Mouse (Mus musculus) forebrain, postnatal 0 days (tissue): Measurements from ENCODE around the gene Magi2. TPM values are rescaled to one million over a fixed set of nuclear protein-coding genes. Genes with fewer than 3 reads are reported as not detected.

ENCODE experiments used
- ATAC-seq: fragments of 200-750 bp; cut with Nextera tagmentation; 2 replicates; pipeline ENCODE4 v1.8.0; 2017; ENCODE audit warnings: mild to moderate bottlenecking, moderate library complexity
- DNase-seq: peaks from one replicate; pipeline ENCODE4 v3.0.0-alpha.2; 2015
- H3K27ac ChIP-seq: fragments of 300-500 bp; sonication (generic); 2 replicates; pipeline ENCODE4 v1.5.1; 2014; ENCODE audit warnings: low read depth, mild to moderate bottlenecking, antibody characterized with exemption, low read length, moderate library complexity, mixed read lengths
- H3K27me3 ChIP-seq: fragments of 300-500 bp; sonication (generic); 2 replicates; pipeline ENCODE4 v1.6.1; 2014; ENCODE audit warnings: mild to moderate bottlenecking, low read length, mixed read lengths; ENCODE audit not compliant: insufficient read depth
- H3K36me3 ChIP-seq: fragments of 300-500 bp; sonication (generic); 2 replicates; pipeline ENCODE4 v1.6.1; 2014; ENCODE audit warnings: mild to moderate bottlenecking, moderate library complexity; ENCODE audit not compliant: insufficient read depth
- H3K4me1 ChIP-seq: fragments of 300-500 bp; sonication (generic); 2 replicates; pipeline ENCODE4 v1.6.1; 2014; ENCODE audit warnings: antibody characterized with exemption; ENCODE audit not compliant: insufficient read depth
- H3K4me2 ChIP-seq: fragments of 300-500 bp; sonication (generic); 2 replicates; pipeline ENCODE4 v1.6.1; 2014; ENCODE audit warnings: low read depth, mild to moderate bottlenecking, moderate library complexity
- H3K4me3 ChIP-seq: fragments of 300-500 bp; sonication (generic); 2 replicates; pipeline ENCODE4 v1.5.1; 2014; ENCODE audit warnings: low read depth, low read length, mixed read lengths
- H3K9ac ChIP-seq: fragments of 300-500 bp; sonication (generic); 2 replicates; pipeline ENCODE4 v1.6.1; 2014; ENCODE audit warnings: mild to moderate bottlenecking
- H3K9me3 ChIP-seq: fragments of 300-500 bp; sonication (generic); 2 replicates; pipeline ENCODE4 v1.6.1; 2016; ENCODE audit warnings: low read length
- CTCF ChIP-seq: sonication (generic); IDR thresholded peaks from 2 replicates; pipeline ENCODE4 v1.5.1; 2016; ENCODE audit warnings: antibody characterized with exemption, control low read depth, low read depth
- WGBS: fragments of 180-500 bp; shearing (Covaris S2); extraction: QIAGEN DNeasy Blood & Tissue Kit; methylation state at CpG from one replicate; pipeline ENCODE4 v1.1.7; 2014; 5-methylcytosine and 5-hydroxymethylcytosine counted together
- polyA plus RNA-seq: library from polyadenylated mRNA; unstranded; fragments of >200 nt; fragmentation: Nextera tagmentation; extraction: Ambion mirVana; gene quantifications from 2 replicates; pipeline ENCODE4 v1.2.1, GENCODE M21; 2015
- total RNA-seq: library from RNA; depleted of rRNA; stranded (reverse); fragments of >200 nt; gene quantifications from 2 replicates; pipeline ENCODE4 v1.2.3, GENCODE M21; 2014

The Magi2 gene
- total and polyA plus RNA-seq, 2 experiments from 2014 or later = 17.0 to 62.6 TPM

DNA sequence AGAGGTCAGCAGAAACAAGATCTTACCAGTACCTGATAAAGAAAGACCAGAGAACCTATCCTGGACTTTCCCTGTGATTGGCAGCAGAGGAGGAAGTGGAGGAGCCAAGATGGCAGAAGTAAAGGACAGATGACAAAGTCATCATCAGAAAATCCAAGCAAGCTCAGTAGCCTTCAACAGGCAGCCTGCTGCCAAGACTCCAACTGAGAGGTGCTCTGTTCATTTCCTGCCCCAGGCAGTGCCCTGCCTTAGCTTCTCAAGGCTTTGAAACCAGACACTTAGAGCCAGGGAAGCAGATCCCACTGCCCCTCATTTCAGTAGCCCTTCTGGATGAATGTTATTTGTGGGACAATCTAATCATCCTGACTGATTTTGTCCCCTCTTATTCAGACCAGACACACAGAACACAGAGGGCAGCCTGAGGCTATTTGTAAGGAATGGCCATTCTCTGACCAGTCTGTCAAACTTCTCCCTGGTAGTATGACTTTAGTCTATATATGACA lies 1448.4 kb downstream of the Magi2 start:
- no peak overlapping the region for H3K4me3 ChIP-seq
- no peak for ATAC-seq
- peaks cover 6% of the 10 kb centered on the region; the same call in 1 of the 2 replicates for H3K4me1 ChIP-seq
- H3K9me3 ChIP-seq = no peaks in the 10 kb centered on the region
- no peak overlapping the region for H3K27ac ChIP-seq
- no peak for DNase-seq
- no peak overlapping the region for H3K9ac ChIP-seq
- no peak for TF ChIP-seq CTCF
- H3K4me2 ChIP-seq = no peak overlapping the region
- H3K36me3 ChIP-seq = no peaks in the 10 kb centered on the region
- H3K27me3 ChIP-seq = no peaks in the 10 kb centered on the region

DNA sequence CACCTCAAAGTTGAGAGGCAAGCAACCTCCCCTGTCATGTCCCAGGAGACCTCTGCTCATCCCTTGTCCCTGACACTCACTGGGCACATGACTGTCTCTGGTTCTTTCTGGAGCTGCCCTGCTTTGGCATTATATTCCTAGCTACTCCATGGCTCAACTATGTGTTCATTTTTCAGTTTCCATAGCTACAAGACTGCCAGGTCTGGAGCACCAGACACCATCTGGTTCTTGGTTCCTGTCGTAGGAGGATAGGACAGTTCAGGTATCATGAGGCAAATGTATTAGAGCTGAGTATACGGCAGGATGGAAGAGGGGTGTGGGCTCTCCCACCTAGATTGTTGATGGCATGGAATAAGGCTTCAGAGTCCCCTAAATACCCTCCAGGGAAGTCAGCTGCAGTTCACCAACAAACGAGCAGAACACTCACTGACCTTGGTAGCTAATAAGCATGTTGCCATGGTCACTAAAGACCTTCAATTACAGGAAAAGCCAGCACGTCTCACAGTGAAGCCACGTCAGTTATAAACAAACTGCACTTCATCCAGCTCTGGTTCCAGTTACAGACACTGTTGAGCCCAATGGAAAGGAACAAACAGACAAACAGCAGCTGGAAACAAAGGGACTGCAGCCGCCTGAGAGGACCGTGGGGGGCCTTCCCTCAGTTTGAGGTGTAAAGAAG lies 1449.5 kb downstream of the Magi2 start:
- Histone ChIP-seq H3K9me3 (no peaks in the 10 kb centered on the region), H3K27ac (peak overlapping the region; percentile 50; the same call in 1 of the 2 replicates), H3K36me3 (no peaks in the 10 kb centered on the region), H3K27me3 (no peaks in the 10 kb centered on the region), H3K4me1 (peaks cover 6% of the 10 kb centered on the region; the same call in 1 of the 2 replicates), H3K9ac (no peak overlapping the region), H3K4me3 (no peak overlapping the region), H3K4me2 (no peak overlapping the region)
- ATAC-seq (peak; percentile 86), DNase-seq (peak; percentile 35)
- TF ChIP-seq CTCF = no peak
- 13% methylated on average over 7 of the region's 7 CpGs for WGBS

DNA sequence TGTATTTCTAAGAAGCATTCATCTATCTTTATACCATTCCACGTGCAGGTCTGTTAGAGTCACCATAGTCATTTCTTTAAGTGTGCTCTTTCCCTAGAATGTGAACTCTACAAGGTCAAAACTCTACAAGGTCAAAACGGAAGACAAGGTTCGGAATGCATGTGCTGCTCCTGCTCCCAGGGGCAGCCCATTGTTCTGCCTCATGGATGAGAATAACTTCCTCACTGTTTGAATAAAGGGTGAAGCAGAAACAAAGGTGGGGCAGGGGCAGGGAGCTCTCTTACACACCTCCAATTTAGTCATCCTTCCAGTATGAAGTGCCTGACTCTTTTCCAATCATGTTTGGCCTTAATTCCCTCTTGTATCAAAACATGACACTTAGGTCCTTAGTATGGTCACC lies 1450.4 kb downstream of the Magi2 start:
- TF ChIP-seq CTCF = no peak
- ATAC-seq = no peak
- WGBS = 69% methylated on average over 3 of the region's 3 CpGs

DNA sequence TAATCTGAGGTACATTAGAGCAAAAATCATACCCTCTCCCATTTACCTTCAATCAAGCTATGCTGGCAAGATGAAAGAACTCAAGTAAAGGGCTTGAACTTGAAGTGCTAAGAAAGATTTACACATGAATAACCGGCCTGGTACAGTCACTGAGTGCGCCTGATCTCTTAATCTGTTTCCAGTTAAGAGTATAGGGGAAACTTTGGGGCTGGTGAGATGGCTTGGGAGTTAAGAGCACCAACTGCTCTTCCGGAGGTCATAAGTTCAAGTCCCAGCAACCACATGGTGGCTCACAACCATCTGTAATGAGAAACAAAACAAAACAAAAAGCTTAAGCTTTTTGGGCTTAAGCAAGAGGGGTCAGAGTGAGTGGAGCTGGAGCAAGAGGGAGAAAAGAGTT lies 1451.7 kb downstream of the Magi2 start:
- Histone ChIP-seq H3K4me1 (peaks cover 6% of the 10 kb centered on the region; the same call in 1 of the 2 replicates), H3K4me3 (no peak overlapping the region), H3K9me3 (no peaks in the 10 kb centered on the region), H3K27me3 (no peaks in the 10 kb centered on the region), H3K4me2 (no peak overlapping the region), H3K27ac (no peak overlapping the region), H3K9ac (no peak overlapping the region), H3K36me3 (no peaks in the 10 kb centered on the region)
- DNase-seq (no peak), ATAC-seq (no peak)
- WGBS = 71% methylated on average over 3 of the region's 3 CpGs
- TF ChIP-seq CTCF = no peak

More for the DNA sequence above, 1450.4 kb downstream of the Magi2 start:
- Histone ChIP-seq H3K4me1 (peaks cover 6% of the 10 kb centered on the region; the same call in 1 of the 2 replicates), H3K4me3 (no peak overlapping the region), H3K9me3 (no peaks in the 10 kb centered on the region), H3K27me3 (no peaks in the 10 kb centered on the region), H3K9ac (no peak overlapping the region), H3K36me3 (no peaks in the 10 kb centered on the region), H3K4me2 (no peak overlapping the region), H3K27ac (no peak overlapping the region)
- no peak for DNase-seq

DNA sequence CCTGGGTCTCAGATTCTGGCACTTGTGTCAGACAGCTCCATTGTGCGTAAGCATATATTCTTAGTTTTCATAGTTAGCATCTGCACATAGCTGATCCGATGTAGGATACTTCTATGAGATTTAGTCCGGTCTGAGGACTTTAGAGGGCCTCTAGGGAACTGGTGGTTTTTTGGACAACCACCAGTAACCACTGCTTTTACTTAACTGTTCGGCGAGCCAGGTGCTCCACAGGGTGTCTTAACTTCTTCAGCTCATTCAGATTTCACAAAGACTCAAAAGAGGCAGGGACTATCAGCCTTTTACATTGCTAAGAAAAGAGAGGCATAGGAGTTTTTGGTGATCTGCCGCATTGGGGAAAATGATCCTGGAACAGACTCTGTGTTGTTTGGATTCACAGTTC lies 1453.1 kb downstream of the Magi2 start:
- Histone ChIP-seq H3K4me2 (no peak overlapping the region), H3K9me3 (no peaks in the 10 kb centered on the region), H3K36me3 (no peaks in the 10 kb centered on the region), H3K9ac (no peak overlapping the region), H3K4me3 (no peak overlapping the region), H3K4me1 (peaks cover 6% of the 10 kb centered on the region; the same call in 1 of the 2 replicates), H3K27ac (no peak overlapping the region), H3K27me3 (no peaks in the 10 kb centered on the region)
- DNase-seq (no peak), ATAC-seq (no peak)
- TF ChIP-seq CTCF = no peak
- 85% methylated on average over 6 of the region's 6 CpGs for WGBS

DNA sequence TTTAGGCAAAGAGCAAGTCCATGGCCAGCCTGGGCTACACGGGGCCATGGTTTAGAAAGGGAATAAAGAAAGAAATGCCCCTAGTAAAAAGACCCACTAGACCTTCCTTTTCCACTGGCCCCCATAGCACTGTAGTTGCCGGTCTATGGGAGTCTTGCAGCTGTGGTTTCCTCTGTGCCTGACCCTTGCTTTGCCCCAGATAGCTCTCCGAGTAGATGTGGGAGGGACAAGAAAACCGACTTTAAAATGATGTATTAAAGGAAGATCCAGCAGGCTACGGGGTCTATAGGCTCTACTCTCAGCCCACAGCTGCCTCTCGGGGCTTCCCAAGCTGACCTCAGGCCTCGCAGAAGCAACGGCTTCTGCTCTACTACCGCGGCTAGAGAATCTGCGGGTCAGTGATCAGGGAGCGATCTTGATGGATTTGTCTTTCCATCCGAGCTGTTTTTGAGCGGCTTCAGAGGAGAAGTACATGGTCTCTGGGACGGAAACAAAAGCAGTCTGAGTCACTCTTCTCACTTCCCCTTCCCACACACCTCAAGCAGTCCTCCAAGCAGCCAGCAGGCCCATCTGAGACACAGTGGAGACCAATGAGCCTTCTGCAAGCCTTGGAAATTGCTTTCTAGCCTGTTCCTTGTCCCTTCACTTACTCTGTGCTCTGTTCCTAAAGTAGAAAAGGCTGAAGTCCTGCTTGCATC lies 1454.1 kb downstream of the Magi2 start:
- 90% methylated on average over 15 of the region's 15 CpGs for WGBS

DNA sequence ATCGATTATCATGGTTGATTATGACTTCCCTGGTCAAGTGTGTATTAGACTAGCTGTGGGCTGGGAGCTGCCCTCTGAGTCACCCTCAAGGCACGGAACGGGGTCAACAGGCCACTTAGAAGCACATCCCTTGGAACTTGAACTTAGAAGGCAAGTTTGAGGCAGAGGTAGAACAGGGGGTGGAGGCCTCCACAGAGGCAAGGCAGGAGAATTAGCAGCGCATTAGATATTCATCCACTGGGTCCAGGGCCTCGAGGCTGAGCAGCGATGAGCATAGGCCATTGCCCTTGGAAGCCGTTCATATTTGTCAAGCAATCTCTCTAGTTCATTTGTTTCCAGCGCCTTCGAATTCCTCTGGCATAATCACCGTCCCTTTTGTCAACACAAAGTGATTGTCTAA lies 1454.8 kb downstream of the Magi2 start:
- 74% methylated on average over 10 of the region's 10 CpGs for WGBS
- DNase-seq (no peak), ATAC-seq (no peak)
- Histone ChIP-seq H3K27ac (no peak overlapping the region), H3K36me3 (no peaks in the 10 kb centered on the region), H3K4me3 (no peak overlapping the region), H3K4me2 (no peak overlapping the region), H3K9ac (no peak overlapping the region), H3K27me3 (no peaks in the 10 kb centered on the region), H3K9me3 (no peaks in the 10 kb centered on the region), H3K4me1 (no peaks in the 10 kb centered on the region)
- no peak for TF ChIP-seq CTCF

More for the DNA sequence above, 1454.1 kb downstream of the Magi2 start:
- H3K36me3 ChIP-seq = no peaks in the 10 kb centered on the region
- no peak overlapping the region for H3K27ac ChIP-seq
- ATAC-seq (no peak), DNase-seq (no peak)
- H3K4me3 ChIP-seq = no peak overlapping the region
- H3K9ac ChIP-seq = no peak overlapping the region
- no peaks in the 10 kb centered on the region for H3K27me3 ChIP-seq
- H3K4me2 ChIP-seq = no peak overlapping the region
- no peak for TF ChIP-seq CTCF
- H3K4me1 ChIP-seq = peaks cover 4% of the 10 kb centered on the region; the same call in 1 of the 2 replicates
- H3K9me3 ChIP-seq = no peaks in the 10 kb centered on the region
